Mouse (Mus musculus) spleen, adult 2 months (tissue): Measurements from ENCODE around the gene Rnf123.

Source experiments
- CTCF ChIP-seq: fragments of 200-500 bp; IDR thresholded peaks from 2 replicates; pipeline ENCODE4 v1.5.1; 2011; ENCODE audit warnings: mild to moderate bottlenecking, inconsistent platforms; ENCODE audit not compliant: insufficient read depth, insufficient read length, insufficient replicate concordance; ENCODE audit errors: extremely low read depth
- POLR2A ChIP-seq: fragments of 200-500 bp; IDR thresholded peaks from 2 replicates; pipeline ENCODE4 v1.6.1; 2011; ENCODE audit warnings: low read depth, low read length, inconsistent platforms

DNA sequence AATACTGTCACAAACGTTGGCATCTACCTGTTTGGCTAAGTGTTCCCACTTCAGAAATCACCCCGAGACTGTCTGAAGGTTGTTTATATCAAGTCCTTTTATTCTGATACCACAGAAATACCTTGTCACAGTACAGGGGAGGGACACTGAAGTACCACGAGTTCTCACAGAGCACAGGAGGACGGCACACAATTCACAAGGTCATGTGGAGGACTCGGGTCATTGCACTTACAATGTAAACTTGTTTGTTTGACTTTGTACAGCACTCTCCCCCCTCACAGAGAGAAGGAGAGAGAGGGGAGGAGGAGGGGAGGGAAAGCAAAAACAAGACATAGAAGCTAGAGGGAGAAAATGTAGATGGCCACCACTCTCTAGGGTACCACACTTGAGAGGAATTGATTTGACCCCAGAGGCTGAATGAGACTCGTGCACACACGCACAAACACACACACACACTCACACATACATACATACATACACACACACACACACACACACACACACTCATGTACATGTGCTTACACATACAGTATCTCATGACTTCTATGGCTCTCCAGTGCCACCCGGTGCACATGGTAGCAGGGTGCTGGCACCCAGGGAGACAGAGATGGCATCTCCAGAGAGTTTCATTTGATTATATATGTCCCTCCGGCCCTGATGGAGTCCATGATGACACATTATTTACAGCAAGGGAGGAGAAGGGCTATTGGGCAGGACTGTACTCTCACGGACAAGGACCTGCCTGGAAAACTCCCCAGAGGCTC lies 13.0 kb upstream of the Rnf123 start:
- TF ChIP-seq CTCF, result no peak
- no peak for TF ChIP-seq POLR2A
